Mouse (Mus musculus): ENCODE results near the gene Lsm12. TPM values are rescaled to one million over a fixed set of nuclear protein-coding genes. Genes with fewer than 3 reads are reported as not detected.

The Lsm12 gene
- polyA plus RNA-seq, 1 experiment from 2014 or later, result 76.5 TPM

DNA sequence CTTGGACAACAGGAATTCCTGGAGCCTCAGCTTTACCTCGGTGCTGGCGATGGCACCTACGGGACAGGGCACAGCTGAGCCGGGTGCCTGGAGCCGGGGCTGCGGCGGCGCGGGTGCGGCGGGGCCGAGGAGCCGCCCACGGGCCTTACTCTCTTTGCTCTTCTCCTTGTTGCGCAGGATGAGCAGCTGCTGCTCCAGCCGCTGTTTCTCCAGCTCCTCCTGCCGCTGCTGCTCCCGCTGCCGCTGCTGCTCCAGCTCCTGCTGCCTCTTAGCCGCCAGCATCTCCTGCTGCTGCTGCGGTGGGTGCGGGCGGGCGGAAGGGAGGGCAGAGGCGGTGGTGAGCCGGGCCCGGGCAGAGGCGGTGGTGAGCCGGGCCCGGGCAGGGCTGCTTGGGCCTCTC is 21.4 kb upstream of the Lsm12 start:
- Histone ChIP-seq H3K9me3 (replicated peaks; ENCODE audit: control insufficient read depth, low read length) (no peaks in the 10 kb centered on the region), H3K27me3 (ENCODE audit: control insufficient read depth, insufficient read depth, low read length) (no peaks in the 10 kb centered on the region), H3K4me2 (ENCODE audit: low read depth, low read length) (no peak overlapping the region), H3K4me3 (ENCODE audit: low read depth, low read length) (no peak overlapping the region), H3K27ac (replicated peaks; ENCODE audit: low read depth, low read length) (no peak overlapping the region), H3K4me1 (ENCODE audit: control insufficient read depth, insufficient read depth, low read length) (peaks cover 13% of the 10 kb centered on the region), H3K36me3 (replicated peaks; ENCODE audit: control insufficient read depth, insufficient read depth, low read depth, low read length) (no peaks in the 10 kb centered on the region; the same call in none of the 2 replicates), H3K9ac (replicated peaks; ENCODE audit: low read length) (no peak overlapping the region; the same call in 1 of the 2 replicates)
- 63% methylated on average over 30 of the region's 30 CpGs for WGBS
- no peak for DNase-seq (ENCODE audit: low spot score)
- no peak for ATAC-seq (replicated peaks; ENCODE audit: insufficient number of reproducible peaks, low FRiP score, low TSS enrichment, low read depth)

GRCm38 (mm10) chr11:102201408-102201821 is 16.3 kb upstream of the Lsm12 start:
- Histone ChIP-seq H3K4me2 (ENCODE audit: low read depth, low read length) (no peak overlapping the region), H3K36me3 (replicated peaks; ENCODE audit: control insufficient read depth, insufficient read depth, low read depth, low read length) (no peaks in the 10 kb centered on the region; the same call in none of the 2 replicates), H3K4me3 (ENCODE audit: low read depth, low read length) (no peak overlapping the region), H3K9ac (replicated peaks; ENCODE audit: low read length) (no peak overlapping the region), H3K9me3 (replicated peaks; ENCODE audit: control insufficient read depth, low read length) (no peaks in the 10 kb centered on the region), H3K27ac (replicated peaks; ENCODE audit: low read depth, low read length) (no peak overlapping the region), H3K27me3 (ENCODE audit: control insufficient read depth, insufficient read depth, low read length) (no peaks in the 10 kb centered on the region), H3K4me1 (ENCODE audit: control insufficient read depth, insufficient read depth, low read length) (no peaks in the 10 kb centered on the region)
- ATAC-seq (replicated peaks; ENCODE audit: insufficient number of reproducible peaks, low FRiP score, low TSS enrichment, low read depth) (no peak), DNase-seq (ENCODE audit: low spot score) (no peak)
- 80% methylated on average over 12 of the region's 12 CpGs for WGBS

DNA sequence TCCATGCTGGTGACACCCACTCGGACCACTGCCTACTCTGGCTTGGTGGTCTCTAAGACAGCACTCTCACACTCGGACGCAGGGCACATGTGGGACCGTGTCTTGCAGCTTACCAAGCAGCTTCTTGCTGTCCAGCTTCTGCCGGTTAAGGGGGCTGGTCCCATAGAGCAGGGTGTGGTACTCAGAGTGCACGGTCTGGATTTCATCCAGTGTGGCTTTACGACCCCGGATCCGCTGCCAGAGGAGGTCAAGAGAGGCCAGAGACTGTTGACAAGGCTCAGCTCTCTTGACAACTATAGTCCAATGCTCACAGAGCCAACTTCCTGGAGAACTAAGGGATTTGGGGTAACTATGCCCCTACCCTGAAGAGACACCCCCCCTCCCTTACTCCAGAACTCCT is 14.8 kb upstream of the Lsm12 start:
- H3K9ac ChIP-seq (replicated peaks; ENCODE audit: low read length), result no peak overlapping the region
- H3K27ac ChIP-seq (replicated peaks; ENCODE audit: low read depth, low read length), result no peak overlapping the region
- no peaks in the 10 kb centered on the region for H3K9me3 ChIP-seq (replicated peaks; ENCODE audit: control insufficient read depth, low read length)
- no peak for DNase-seq (ENCODE audit: low spot score)
- H3K4me2 ChIP-seq (ENCODE audit: low read depth, low read length), result no peak overlapping the region
- no peaks in the 10 kb centered on the region for H3K4me1 ChIP-seq (ENCODE audit: control insufficient read depth, insufficient read depth, low read length)
- WGBS, result 75% methylated on average over 9 of the region's 9 CpGs
- H3K27me3 ChIP-seq (ENCODE audit: control insufficient read depth, insufficient read depth, low read length), result no peaks in the 10 kb centered on the region
- peaks cover 3% of the 10 kb centered on the region for H3K36me3 ChIP-seq (replicated peaks; ENCODE audit: control insufficient read depth, insufficient read depth, low read depth, low read length)
- no peak for ATAC-seq (replicated peaks; ENCODE audit: insufficient number of reproducible peaks, low FRiP score, low TSS enrichment, low read depth)
- H3K4me3 ChIP-seq (ENCODE audit: low read depth, low read length), result no peak overlapping the region

DNA sequence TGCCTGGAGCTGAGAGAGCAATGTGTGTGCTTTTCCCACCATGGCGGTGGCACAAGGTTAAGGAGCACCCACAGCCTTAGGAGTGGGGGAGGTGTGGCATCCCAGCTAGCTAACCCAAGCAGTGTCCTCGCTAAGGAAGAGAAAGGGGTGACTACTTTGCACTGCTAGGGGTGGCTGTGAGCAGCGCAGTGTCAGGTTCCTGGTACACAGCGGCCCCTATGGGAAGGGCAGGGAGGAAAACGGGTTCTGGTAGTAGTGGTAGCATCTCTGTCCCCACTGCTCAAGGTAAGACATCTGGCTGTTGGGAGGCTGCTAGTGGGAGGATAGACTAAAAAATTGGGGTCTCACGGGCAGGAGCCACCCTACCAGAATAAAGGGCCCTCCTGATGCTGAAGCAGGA is 13.1 kb upstream of the Lsm12 start:
- Histone ChIP-seq H3K27me3 (ENCODE audit: control insufficient read depth, insufficient read depth, low read length) (no peaks in the 10 kb centered on the region), H3K4me3 (ENCODE audit: low read depth, low read length) (no peak overlapping the region), H3K4me2 (ENCODE audit: low read depth, low read length) (no peak overlapping the region), H3K9ac (replicated peaks; ENCODE audit: low read length) (no peak overlapping the region), H3K9me3 (replicated peaks; ENCODE audit: control insufficient read depth, low read length) (no peaks in the 10 kb centered on the region), H3K36me3 (replicated peaks; ENCODE audit: control insufficient read depth, insufficient read depth, low read depth, low read length) (peaks cover 3% of the 10 kb centered on the region), H3K4me1 (ENCODE audit: control insufficient read depth, insufficient read depth, low read length) (no peaks in the 10 kb centered on the region), H3K27ac (replicated peaks; ENCODE audit: low read depth, low read length) (no peak overlapping the region)
- 68% methylated on average over 6 of the region's 6 CpGs for WGBS
- ATAC-seq (replicated peaks; ENCODE audit: insufficient number of reproducible peaks, low FRiP score, low TSS enrichment, low read depth) (no peak), DNase-seq (ENCODE audit: low spot score) (no peak)

GRCm38 (mm10) chr11:102196018-102196797 is 11.1 kb upstream of the Lsm12 start:
- ATAC-seq (replicated peaks; ENCODE audit: insufficient number of reproducible peaks, low FRiP score, low TSS enrichment, low read depth), result no peak
- no peak overlapping the region for H3K27ac ChIP-seq (replicated peaks; ENCODE audit: low read depth, low read length)
- peaks cover 3% of the 10 kb centered on the region for H3K36me3 ChIP-seq (replicated peaks; ENCODE audit: control insufficient read depth, insufficient read depth, low read depth, low read length)
- no peaks in the 10 kb centered on the region for H3K9me3 ChIP-seq (replicated peaks; ENCODE audit: control insufficient read depth, low read length)
- no peak overlapping the region for H3K4me3 ChIP-seq (ENCODE audit: low read depth, low read length)
- H3K4me1 ChIP-seq (ENCODE audit: control insufficient read depth, insufficient read depth, low read length), result no peaks in the 10 kb centered on the region
- WGBS, result 90% methylated on average over 21 of the region's 21 CpGs
- H3K9ac ChIP-seq (replicated peaks; ENCODE audit: low read length), result no peak overlapping the region
- no peak overlapping the region for H3K4me2 ChIP-seq (ENCODE audit: low read depth, low read length)
- H3K27me3 ChIP-seq (ENCODE audit: control insufficient read depth, insufficient read depth, low read length), result no peaks in the 10 kb centered on the region
- no peak for DNase-seq (ENCODE audit: low spot score)

DNA sequence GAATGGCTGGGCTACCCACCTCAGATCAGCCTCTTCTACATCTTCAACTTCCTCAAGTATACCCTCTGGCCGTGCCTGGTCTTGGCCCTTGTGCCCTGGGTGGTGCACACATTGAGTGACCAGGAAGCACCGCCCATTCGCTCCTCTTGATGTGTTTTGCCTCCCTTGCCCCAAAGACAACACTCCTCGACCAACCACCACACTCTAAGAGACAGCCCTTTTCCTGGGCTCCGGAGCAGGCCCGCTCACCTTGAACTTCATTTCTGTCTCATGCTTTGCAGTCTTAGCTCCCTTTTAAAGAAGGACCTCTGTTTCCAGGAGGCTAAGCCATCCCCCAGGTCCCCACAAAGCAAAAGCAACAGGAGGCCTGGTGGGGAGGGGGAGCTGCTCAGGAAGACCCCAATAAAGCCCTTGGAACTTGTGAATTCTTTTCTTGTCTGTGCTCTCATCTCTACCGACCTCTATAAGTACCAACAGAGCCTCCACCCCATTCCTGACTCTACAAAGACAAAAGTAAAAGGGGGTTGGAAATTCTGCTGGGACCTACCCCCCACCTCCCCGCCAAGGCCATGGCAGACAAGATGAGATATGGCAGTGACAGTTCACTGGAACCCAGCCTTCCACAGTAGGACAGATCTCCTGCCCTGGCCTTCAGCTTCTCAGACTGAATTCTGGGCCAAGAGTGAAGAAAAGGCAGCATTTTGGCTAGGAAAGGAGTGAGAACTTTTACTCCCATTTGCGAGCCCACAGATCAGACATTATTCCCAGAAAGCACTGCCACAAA is 8.8 kb upstream of the Lsm12 start:
- Histone ChIP-seq H3K4me1 (ENCODE audit: control insufficient read depth, insufficient read depth, low read length) (no peaks in the 10 kb centered on the region), H3K27me3 (ENCODE audit: control insufficient read depth, insufficient read depth, low read length) (no peaks in the 10 kb centered on the region), H3K9me3 (replicated peaks; ENCODE audit: control insufficient read depth, low read length) (no peaks in the 10 kb centered on the region), H3K27ac (replicated peaks; ENCODE audit: low read depth, low read length) (no peak overlapping the region), H3K9ac (replicated peaks; ENCODE audit: low read length) (no peak overlapping the region), H3K36me3 (replicated peaks; ENCODE audit: control insufficient read depth, insufficient read depth, low read depth, low read length) (peaks cover 3% of the 10 kb centered on the region), H3K4me3 (ENCODE audit: low read depth, low read length) (no peak overlapping the region), H3K4me2 (ENCODE audit: low read depth, low read length) (no peak overlapping the region)
- WGBS, result 84% methylated on average over 9 of the region's 9 CpGs
- ATAC-seq (replicated peaks; ENCODE audit: insufficient number of reproducible peaks, low FRiP score, low TSS enrichment, low read depth) (no peak), DNase-seq (ENCODE audit: low spot score) (no peak)

DNA sequence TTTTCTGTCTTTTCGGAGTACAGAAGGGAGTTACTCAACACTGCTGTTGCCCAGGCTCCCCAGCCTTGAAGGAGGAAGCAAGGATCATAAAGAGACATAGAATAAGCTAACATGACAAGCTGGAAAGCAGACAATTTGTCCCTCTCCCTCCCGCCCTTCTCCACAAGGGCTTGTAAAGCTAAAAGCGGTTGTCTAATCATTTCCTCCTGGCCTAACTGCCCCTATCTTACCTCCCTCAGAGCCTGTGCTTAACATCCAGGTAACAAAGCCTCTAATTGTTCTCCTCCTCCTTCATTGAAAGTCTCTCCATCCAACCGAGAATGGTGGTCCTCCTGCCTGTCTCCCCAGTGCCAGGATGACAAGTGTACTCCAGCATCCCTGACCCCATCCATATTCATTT is 5.8 kb upstream of the Lsm12 start:
- Histone ChIP-seq H3K4me3 (ENCODE audit: low read depth, low read length) (no peak overlapping the region), H3K27me3 (ENCODE audit: control insufficient read depth, insufficient read depth, low read length) (no peaks in the 10 kb centered on the region), H3K9me3 (replicated peaks; ENCODE audit: control insufficient read depth, low read length) (no peaks in the 10 kb centered on the region), H3K4me2 (ENCODE audit: low read depth, low read length) (peak overlapping the region; percentile 73), H3K36me3 (replicated peaks; ENCODE audit: control insufficient read depth, insufficient read depth, low read depth, low read length) (peaks cover 1% of the 10 kb centered on the region), H3K9ac (replicated peaks; ENCODE audit: low read length) (0 out of 2 replicates have a peak overlapping the region, but pooled peaks have one; percentile 23), H3K27ac (replicated peaks; ENCODE audit: low read depth, low read length) (no peak overlapping the region), H3K4me1 (ENCODE audit: control insufficient read depth, insufficient read depth, low read length) (no peaks in the 10 kb centered on the region)
- ATAC-seq (replicated peaks; ENCODE audit: insufficient number of reproducible peaks, low FRiP score, low TSS enrichment, low read depth), result no peak
- DNase-seq (ENCODE audit: low spot score), result no peak
- WGBS, result 48% methylated on average over 4 of the region's 4 CpGs

Data from embryonic facial prominence, embryonic 11.5 days (tissue).